Mouse (Mus musculus) embryo, embryonic 10.5 days (tissue): ENCODE measurements around the gene Rrp1b.
A peak's percentile ranks its signal among the peaks of the same experiment; 100 is the strongest.

Experiments used
- DNase-seq: peaks from one replicate; pipeline ENCODE4 v3.0.0-alpha.2; 2015; ENCODE audit warnings: low spot score

Rrp1b gene

GRCm38 (mm10) chr17:32035609-32036508, at the start of gene Rrp1b, which contains the start of gene Hsf2bp:
Gene Rrp1b, plus strand, starts transcription at chr17:32036100.
Gene Hsf2bp, minus strand, starts transcription at chr17:32036349.
- peak; percentile 91 for DNase-seq

- DNase-seq = no peak
These were observed 49.0 kb upstream of the Rrp1b start for GRCm38 (mm10) chr17:31986915-31987314.

GRCm38 (mm10) chr17:31989035-31989434, 46.9 kb upstream of the Rrp1b start:
- no peak for DNase-seq

GRCm38 (mm10) chr17:31992004-31992403, 43.9 kb upstream of the Rrp1b start:
- no peak for DNase-seq

GRCm38 (mm10) chr17:31993354-31993753, 42.5 kb upstream of the Rrp1b start:
- no peak for DNase-seq

DNA sequence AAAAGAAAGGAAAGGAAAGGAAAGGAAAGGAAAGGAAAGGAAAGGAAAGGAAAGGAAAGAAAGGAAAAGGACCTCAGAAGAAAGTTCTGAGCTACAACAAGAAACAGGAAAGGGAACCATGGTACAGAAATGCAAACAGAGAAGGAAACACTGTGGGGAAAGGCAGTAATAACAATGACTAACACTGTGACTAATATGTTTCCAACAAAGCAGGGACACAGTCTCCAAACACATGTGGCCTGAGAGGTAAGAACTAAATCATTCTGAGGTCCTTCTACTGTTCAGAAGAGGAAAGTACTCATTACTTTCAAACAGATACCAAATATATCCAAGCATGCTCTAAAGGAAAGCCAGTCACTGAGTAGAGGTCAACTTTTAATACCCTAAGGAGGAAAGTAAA, 41.8 kb upstream of the Rrp1b start:
- DNase-seq = no peak

DNA sequence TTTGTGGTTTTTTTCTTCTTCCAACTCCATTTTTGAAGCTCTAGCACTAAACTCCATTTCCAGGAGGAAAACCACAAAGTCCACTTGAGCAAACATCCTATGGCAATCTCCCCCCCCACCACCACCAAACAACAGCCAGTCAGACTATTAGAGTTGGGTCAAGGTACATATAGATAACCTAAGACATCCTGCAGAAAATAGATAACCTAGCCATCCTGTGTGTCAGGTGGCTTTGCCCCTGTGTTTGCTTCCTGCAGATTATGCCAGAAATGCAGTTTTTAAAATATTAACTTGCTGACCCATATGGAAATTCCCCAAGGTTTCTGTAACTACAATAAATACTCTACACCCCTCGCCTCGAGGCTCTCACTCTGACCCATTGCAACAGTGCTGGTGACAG, 40.1 kb upstream of the Rrp1b start:
- no peak for DNase-seq

- no peak for DNase-seq
These were observed 39.6 kb upstream of the Rrp1b start for GRCm38 (mm10) chr17:31996331-31996730.

DNA sequence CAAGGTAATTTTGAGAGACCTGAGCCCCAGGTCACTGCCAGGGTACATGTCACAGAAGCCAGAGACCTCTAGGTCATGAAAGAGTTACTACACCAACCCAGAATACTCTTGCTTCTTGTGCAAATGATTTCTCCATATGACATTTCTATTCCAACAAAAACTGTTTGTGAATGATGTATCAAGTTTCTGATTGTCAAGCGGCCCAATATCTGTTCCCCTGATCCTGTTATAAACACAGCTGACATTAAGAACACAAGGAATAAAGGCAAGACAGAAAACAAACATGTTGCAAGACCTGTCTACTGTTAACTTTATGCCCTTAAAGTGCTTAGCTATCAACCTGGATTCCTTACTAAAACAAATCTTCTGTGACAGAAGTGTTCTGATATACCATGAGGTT, 37.5 kb upstream of the Rrp1b start:
- DNase-seq = no peak

GRCm38 (mm10) chr17:32003251-32003650, 32.6 kb upstream of the Rrp1b start:
- no peak for DNase-seq

- DNase-seq = no peak
These were observed 29.1 kb upstream of the Rrp1b start for GRCm38 (mm10) chr17:32006800-32007199.

GRCm38 (mm10) chr17:32011694-32012093, 24.2 kb upstream of the Rrp1b start:
- no peak for DNase-seq

DNA sequence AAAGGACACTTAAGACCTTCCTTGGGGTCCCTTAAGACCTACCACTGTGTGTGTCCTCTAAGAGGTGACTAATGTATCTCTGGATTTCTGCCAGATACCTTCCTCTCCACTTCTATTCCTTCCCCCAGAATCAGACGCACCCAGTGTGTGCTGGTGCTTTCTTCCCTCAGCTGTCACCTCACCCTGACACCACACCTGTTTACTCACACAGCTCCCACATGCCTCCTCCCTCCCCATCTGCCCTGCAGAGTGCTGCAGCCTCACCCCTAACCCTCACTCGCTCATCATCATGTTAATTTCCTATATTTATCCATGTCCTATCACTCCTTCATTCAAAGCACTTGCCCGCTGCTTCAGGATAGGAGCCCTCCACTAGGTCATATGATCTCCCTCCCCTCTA, 23.6 kb upstream of the Rrp1b start:
- no peak for DNase-seq

- no peak for DNase-seq
These were observed 22.2 kb upstream of the Rrp1b start for GRCm38 (mm10) chr17:32013659-32014058.

DNA sequence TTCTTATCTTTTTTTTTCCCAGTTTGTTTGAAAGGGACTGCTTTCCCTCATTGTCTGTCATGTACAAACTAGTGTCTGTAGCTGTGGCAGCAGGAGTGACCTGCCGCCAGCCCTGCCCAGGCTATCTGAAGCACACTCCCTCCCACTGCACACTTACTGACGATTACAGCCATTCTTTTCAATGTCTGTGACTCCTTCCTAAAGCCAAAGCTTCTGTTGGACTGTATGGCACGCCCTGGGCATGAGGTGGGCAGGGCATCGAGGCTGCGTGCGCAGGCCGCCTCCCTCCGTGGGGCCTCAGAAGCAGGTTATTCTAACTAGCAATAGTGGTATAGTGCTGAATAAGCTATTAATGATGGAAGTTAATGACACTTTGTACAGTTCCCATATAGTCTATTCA, 19.4 kb upstream of the Rrp1b start:
- no peak for DNase-seq

DNA sequence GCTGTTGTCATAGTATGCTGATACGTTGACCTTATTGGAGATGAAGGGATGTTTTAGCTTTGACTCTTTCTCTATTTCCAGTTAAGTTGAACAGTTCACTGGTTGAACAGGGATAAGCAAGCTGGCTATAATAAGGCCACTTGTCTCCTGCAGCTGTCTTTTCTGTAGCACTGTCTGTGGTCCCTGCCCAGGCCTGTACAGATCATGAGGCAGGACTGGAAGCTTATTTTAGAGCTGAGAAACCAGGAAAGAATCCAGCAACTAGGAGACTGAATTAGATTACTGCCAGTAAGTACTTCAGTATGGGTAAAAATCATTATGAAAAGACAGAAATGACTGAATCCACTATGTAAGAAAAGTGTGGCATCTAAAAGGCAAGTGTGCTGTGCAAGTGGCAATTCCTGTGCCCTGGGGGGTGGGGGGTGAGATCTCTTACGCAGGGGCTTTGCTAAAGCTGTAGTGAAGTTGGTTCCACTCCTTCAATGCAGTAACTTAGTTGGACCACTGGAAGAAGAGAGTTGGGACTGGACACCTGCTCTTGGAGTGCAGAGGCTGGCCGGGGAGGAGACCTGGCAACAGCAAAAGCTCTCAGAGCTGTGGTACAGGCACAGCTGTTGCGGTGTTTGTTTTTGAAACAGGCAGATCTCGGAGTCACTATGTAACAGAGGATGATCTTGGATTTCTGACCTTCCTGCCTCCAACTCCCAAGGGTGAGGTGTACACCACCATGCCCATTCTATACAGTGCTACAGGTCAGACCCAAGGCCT, 17.6 kb upstream of the Rrp1b start:
- no peak for DNase-seq

DNA sequence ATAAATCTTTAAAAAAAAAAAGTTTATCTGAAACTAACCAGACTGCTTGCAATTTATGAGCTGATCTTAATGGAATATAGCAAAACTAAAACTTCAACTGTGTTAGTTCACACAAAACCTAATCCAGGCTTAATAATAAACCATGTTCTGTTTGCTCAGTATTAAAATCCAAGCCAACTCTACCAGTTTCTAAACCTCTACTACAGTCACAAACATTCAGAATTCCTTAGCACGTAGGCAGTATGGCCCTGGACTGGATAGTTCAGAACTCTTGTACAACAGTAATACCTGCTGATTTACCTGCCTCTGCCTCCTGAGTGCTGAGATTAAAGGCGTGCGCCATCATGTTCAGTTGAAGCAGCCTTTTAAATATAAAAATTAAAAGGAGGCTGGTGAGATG, 13.9 kb upstream of the Rrp1b start:
- DNase-seq = no peak

GRCm38 (mm10) chr17:32022551-32022950, 13.3 kb upstream of the Rrp1b start:
- DNase-seq = no peak

GRCm38 (mm10) chr17:32023088-32023487, 12.8 kb upstream of the Rrp1b start:
- DNase-seq = no peak

GRCm38 (mm10) chr17:32024671-32025073, 11.2 kb upstream of the Rrp1b start:
- peak; percentile 62 for DNase-seq

DNA sequence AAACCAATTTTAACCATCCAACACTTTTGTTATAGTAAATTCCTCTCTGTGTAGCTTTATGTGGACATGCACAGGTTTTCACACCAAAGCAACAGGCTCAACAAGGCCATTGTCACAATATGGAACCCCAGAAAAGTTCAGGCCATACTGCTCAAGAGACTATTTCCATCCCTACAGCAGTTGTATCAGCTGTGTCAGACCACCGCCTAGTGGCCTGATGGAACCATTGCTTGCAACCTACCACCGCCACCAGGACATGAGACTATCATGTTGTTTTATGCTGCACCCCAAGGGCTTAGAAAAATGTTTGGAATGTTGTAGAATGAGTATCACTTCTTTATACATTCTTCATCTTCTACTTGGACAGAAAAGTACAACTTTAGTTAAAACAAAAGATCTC, 10.5 kb upstream of the Rrp1b start:
- peak; percentile 88 for DNase-seq

- peak; percentile 78 for DNase-seq
These were observed 8.2 kb upstream of the Rrp1b start for GRCm38 (mm10) chr17:32027666-32028065.

- no peak for DNase-seq
These were observed 7.6 kb upstream of the Rrp1b start for GRCm38 (mm10) chr17:32028301-32028700.
